Mouse (Mus musculus) forebrain, embryonic 16.5 days (tissue): Measurements from ENCODE around the gene Mthfd2. TPM values are rescaled to one million over a fixed set of nuclear protein-coding genes. Genes with fewer than 3 reads are reported as not detected.
A peak's percentile ranks its signal among the peaks of the same experiment; 100 is the strongest.

ENCODE experiments used
- ATAC-seq: fragments of 200-750 bp; cut with Nextera tagmentation; 2 replicates; pipeline ENCODE4 v1.8.0; 2017; ENCODE audit warnings: mild to moderate bottlenecking, moderate library complexity
- H3K27ac ChIP-seq: fragments of 300-500 bp; sonication (generic); 2 replicates; pipeline ENCODE4 v1.5.1; 2014; ENCODE audit warnings: low read length, control low read depth
- H3K27me3 ChIP-seq: fragments of 300-500 bp; sonication (generic); replicated peaks from 2 replicates; pipeline ENCODE4 v1.6.1; 2014; ENCODE audit warnings: low read length; ENCODE audit not compliant: control insufficient read depth, insufficient read depth
- H3K36me3 ChIP-seq: fragments of 300-500 bp; sonication (generic); 2 replicates; pipeline ENCODE4 v1.6.1; 2014; ENCODE audit not compliant: control insufficient read depth, insufficient read depth
- H3K4me1 ChIP-seq: fragments of 300-500 bp; sonication (generic); replicated peaks from 2 replicates; pipeline ENCODE4 v1.6.1; 2014; ENCODE audit warnings: low read length; ENCODE audit not compliant: control insufficient read depth, insufficient read depth
- H3K4me2 ChIP-seq: fragments of 300-500 bp; sonication (generic); 2 replicates; pipeline ENCODE4 v1.6.1; 2014; ENCODE audit warnings: mild to moderate bottlenecking, low read length, control low read depth
- H3K4me3 ChIP-seq: fragments of 300-500 bp; sonication (generic); replicated peaks from 2 replicates; pipeline ENCODE4 v1.5.1; 2014; ENCODE audit warnings: mild to moderate bottlenecking, low read length, control low read depth
- H3K9ac ChIP-seq: fragments of 300-500 bp; sonication (generic); replicated peaks from 2 replicates; pipeline ENCODE4 v1.6.1; 2014; ENCODE audit warnings: low read depth, low read length, control low read depth
- H3K9me3 ChIP-seq: fragments of 300-500 bp; sonication (generic); 2 replicates; pipeline ENCODE4 v1.6.1; 2016; ENCODE audit warnings: low read length; ENCODE audit not compliant: control insufficient read depth
- WGBS: fragments of 180-500 bp; shearing (Covaris S2); extraction: QIAGEN DNeasy Blood & Tissue Kit; methylation state at CpG from one replicate; pipeline ENCODE4 v1.1.7; 2014; 5-methylcytosine and 5-hydroxymethylcytosine counted together
- polyA plus RNA-seq: library from polyadenylated mRNA; unstranded; fragments of >200 nt; fragmentation: Nextera tagmentation; extraction: Ambion mirVana; gene quantifications from 2 replicates; pipeline ENCODE4 v1.2.1, GENCODE M21; 2015

Gene Mthfd2
- polyA plus RNA-seq, 1 experiment from 2014 or later: 28.6 TPM

GRCm38 (mm10) chr6:83354856-83355781 is 29.4 kb upstream of the Mthfd2 start:
- H3K36me3 ChIP-seq: peaks cover 6% of the 10 kb centered on the region
- WGBS: 92% methylated on average over 9 of the region's 9 CpGs

GRCm38 (mm10) chr6:83352666-83353410 is 27.1 kb upstream of the Mthfd2 start:
- Histone ChIP-seq H3K4me2 (no peak overlapping the region), H3K27ac (no peak overlapping the region), H3K27me3 (no peaks in the 10 kb centered on the region), H3K9ac (no peak overlapping the region), H3K36me3 (peaks cover 4% of the 10 kb centered on the region; the same call in 1 of the 2 replicates), H3K9me3 (no peaks in the 10 kb centered on the region), H3K4me3 (no peak overlapping the region), H3K4me1 (peaks cover 12% of the 10 kb centered on the region)
- WGBS: 95% methylated on average over 24 of the region's 24 CpGs
- ATAC-seq: no peak

More at GRCm38 (mm10) chr6:83354856-83355781, 29.4 kb upstream of the Mthfd2 start:
- H3K4me2 ChIP-seq: no peak overlapping the region
- H3K9me3 ChIP-seq: no peaks in the 10 kb centered on the region
- no peak overlapping the region for H3K4me3 ChIP-seq
- H3K9ac ChIP-seq: no peak overlapping the region
- H3K4me1 ChIP-seq: peaks cover 3% of the 10 kb centered on the region
- H3K27ac ChIP-seq: no peak overlapping the region
- no peaks in the 10 kb centered on the region for H3K27me3 ChIP-seq
- ATAC-seq: no peak

GRCm38 (mm10) chr6:83351490-83352160 is 25.9 kb upstream of the Mthfd2 start:
- Histone ChIP-seq H3K36me3 (peaks cover 4% of the 10 kb centered on the region; the same call in 1 of the 2 replicates), H3K9ac (no peak overlapping the region)
- 87% methylated on average over 7 of the region's 7 CpGs for WGBS

GRCm38 (mm10) chr6:83350851-83351405 is 25.2 kb upstream of the Mthfd2 start:
- no peak for ATAC-seq
- Histone ChIP-seq H3K4me1 (peaks cover 12% of the 10 kb centered on the region), H3K4me2 (no peak overlapping the region), H3K36me3 (peaks cover 4% of the 10 kb centered on the region; the same call in 1 of the 2 replicates), H3K4me3 (no peak overlapping the region), H3K9me3 (no peaks in the 10 kb centered on the region), H3K27me3 (no peaks in the 10 kb centered on the region), H3K9ac (no peak overlapping the region), H3K27ac (no peak overlapping the region)
- WGBS: 89% methylated on average over 16 of the region's 16 CpGs

More at GRCm38 (mm10) chr6:83351490-83352160, 25.9 kb upstream of the Mthfd2 start:
- Histone ChIP-seq H3K27me3 (no peaks in the 10 kb centered on the region), H3K4me1 (peaks cover 12% of the 10 kb centered on the region), H3K4me3 (no peak overlapping the region), H3K9me3 (no peaks in the 10 kb centered on the region), H3K4me2 (no peak overlapping the region), H3K27ac (no peak overlapping the region)
- no peak for ATAC-seq

GRCm38 (mm10) chr6:83350172-83350571 is 24.5 kb upstream of the Mthfd2 start:
- peaks cover 4% of the 10 kb centered on the region; the same call in 1 of the 2 replicates for H3K36me3 ChIP-seq
- peak overlapping the region; percentile 98 for H3K9ac ChIP-seq
- H3K27me3 ChIP-seq: no peaks in the 10 kb centered on the region
- 81% methylated on average over 7 of the region's 7 CpGs for WGBS
- no peak for ATAC-seq
- H3K27ac ChIP-seq: no peak overlapping the region
- peaks cover 12% of the 10 kb centered on the region for H3K4me1 ChIP-seq
- peak overlapping the region; percentile 87 for H3K4me2 ChIP-seq
- peak overlapping the region; percentile 91 for H3K4me3 ChIP-seq
- H3K9me3 ChIP-seq: no peaks in the 10 kb centered on the region

- H3K9me3 ChIP-seq: no peaks in the 10 kb centered on the region
- no peaks in the 10 kb centered on the region for H3K27me3 ChIP-seq
- peaks cover 12% of the 10 kb centered on the region for H3K4me1 ChIP-seq
- peak overlapping the region; percentile 98 for H3K9ac ChIP-seq
- peak overlapping the region; percentile 87 for H3K4me2 ChIP-seq
- under 1% methylated on average over 50 of the region's 53 CpGs for WGBS
- ATAC-seq: peak; percentile 96
- peak overlapping the region; percentile 18; the same call in 1 of the 2 replicates for H3K27ac ChIP-seq
- H3K4me3 ChIP-seq: peak overlapping the region; percentile 91
- peaks cover 3% of the 10 kb centered on the region; the same call in 1 of the 2 replicates for H3K36me3 ChIP-seq
Measured at GRCm38 (mm10) chr6:83349274-83349958, 23.7 kb upstream of the Mthfd2 start.

- WGBS: 31% methylated on average over 6 of the region's 6 CpGs
- no peaks in the 10 kb centered on the region for H3K9me3 ChIP-seq
- peak within 1 kb of the TSS; percentile 98 for H3K9ac ChIP-seq
- no peaks in the 10 kb centered on the region for H3K36me3 ChIP-seq
- H3K4me3 ChIP-seq: peak within 1 kb of the TSS; percentile 91
- no peak; the same call in 1 of the 2 replicates for ATAC-seq
- no peaks in the 10 kb centered on the region for H3K27me3 ChIP-seq
- H3K27ac ChIP-seq: peak within 1 kb of the TSS; percentile 18; the same call in 1 of the 2 replicates
- peaks cover 12% of the 10 kb centered on the region for H3K4me1 ChIP-seq
- H3K4me2 ChIP-seq: peak within 1 kb of the TSS; percentile 87
Measured at GRCm38 (mm10) chr6:83348873-83349272, 23.2 kb upstream of the Mthfd2 start, which contains the start of gene Bola3. TSS of gene Bola3 (plus strand) at chr6:83349147.

GRCm38 (mm10) chr6:83347916-83348315 is 22.2 kb upstream of the Mthfd2 start:
- Histone ChIP-seq H3K4me3 (no peak overlapping the region), H3K4me1 (peaks cover 12% of the 10 kb centered on the region), H3K9me3 (no peaks in the 10 kb centered on the region), H3K27me3 (no peaks in the 10 kb centered on the region), H3K9ac (no peak overlapping the region), H3K4me2 (no peak overlapping the region), H3K27ac (no peak overlapping the region), H3K36me3 (0 out of 2 replicates have a peak, but pooled peaks cover under 1% of the 10 kb centered on the region)
- no peak for ATAC-seq
- 92% methylated on average over 3 of the region's 3 CpGs for WGBS
